Mouse (Mus musculus) megakaryocyte progenitor cell, adult 5-6 weeks (primary cell): ENCODE measurements around the gene Grpel1. TPM values are rescaled to one million over a fixed set of nuclear protein-coding genes. Genes with fewer than 3 reads are reported as not detected.

ENCODE experiments used
- ATAC-seq: replicated peaks from 2 replicates; pipeline ENCODE4 v1.8.0; 2016; ENCODE audit warnings: mild to moderate bottlenecking, moderate TSS enrichment, inconsistent platforms; ENCODE audit not compliant: poor library complexity
- total RNA-seq, 2 experiments: library from RNA; stranded (forward) in 1 of 2; stranded (reverse) in 1 of 2; fragments of 157-497, 149-512 nt in 1 of 2; fragments of 200-1000 nt in 1 of 2; gene quantifications; 2 replicates each; pipeline versions ENCODE4 v1.2.3 to v1.2.4; 2015 to 2017

Grpel1 gene
- total RNA-seq (2015) (41.3 and 43.7 TPM in 2 replicates), total RNA-seq (2017) (34.4 and 35.2 TPM in 2 replicates)

DNA sequence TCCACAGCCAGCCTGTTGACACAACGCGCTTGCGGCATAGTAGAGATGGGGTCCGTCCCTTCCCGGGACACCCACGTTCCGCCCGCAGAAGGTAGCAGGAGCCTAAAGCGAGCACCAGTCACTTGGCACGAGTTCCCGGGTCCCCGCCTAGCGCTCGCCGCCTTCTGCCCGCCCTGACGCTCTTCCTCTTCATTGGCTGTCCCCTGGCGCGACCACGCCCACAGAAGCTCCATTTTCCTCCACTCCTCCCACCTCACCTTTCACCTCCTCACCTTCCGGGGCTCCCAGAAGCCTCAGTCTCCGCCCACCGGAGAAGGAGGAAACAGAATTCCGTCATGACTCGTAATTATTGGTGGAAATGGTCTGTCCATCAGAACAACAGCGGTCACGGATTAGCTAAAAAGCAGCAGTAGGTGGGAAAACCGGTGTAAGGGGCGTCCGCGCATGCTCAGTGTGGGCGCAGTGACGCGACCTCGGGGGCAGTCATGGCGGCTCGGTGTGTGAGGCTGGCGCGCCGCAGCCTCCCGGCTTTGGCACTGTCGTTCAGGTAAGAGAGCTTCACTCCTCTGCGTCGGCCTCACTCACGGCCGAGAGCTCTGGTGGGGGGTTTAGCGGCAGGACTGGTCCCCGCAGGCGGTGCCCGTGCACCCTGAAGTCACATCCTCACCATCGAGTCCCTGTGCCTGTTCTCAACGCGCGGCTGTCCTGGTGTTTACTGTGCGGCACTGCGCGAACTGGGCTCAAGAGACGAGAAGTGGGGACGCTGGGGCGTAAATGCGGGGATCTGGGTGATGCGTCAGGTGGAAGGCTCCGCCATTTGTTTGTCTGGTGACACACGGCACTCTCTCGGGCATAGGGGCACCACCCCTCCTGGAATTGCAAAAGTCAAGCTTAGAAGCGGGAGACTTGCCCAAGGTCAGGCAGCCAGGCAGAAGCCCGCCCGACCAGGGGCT lies at the start of gene Grpel1:
Gene Grpel1 (plus strand): TSS at position 290 of the 953 bp plus-strand sequence.
- ATAC-seq = peak; percentile 93

DNA sequence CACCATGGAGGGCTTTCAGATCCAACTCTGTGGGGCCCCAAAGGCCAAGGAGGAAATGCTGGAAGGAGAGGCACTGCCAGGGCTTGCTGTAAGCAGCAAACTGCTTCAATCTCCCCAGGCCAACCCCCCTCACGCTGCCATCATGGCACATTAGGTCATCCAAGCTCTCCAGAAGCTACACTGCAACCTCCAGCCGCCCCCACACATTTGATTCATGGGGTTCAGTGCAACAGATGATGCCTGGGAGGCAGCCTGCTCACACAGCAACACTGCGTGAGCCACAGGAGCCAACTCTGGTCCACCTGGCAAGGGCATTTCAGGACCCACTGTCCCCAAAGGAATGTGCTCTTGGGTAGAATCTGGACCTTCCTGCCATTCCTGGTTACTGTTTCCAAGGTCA lies 44.9 kb upstream of the Grpel1 start:
- ATAC-seq = no peak

DNA sequence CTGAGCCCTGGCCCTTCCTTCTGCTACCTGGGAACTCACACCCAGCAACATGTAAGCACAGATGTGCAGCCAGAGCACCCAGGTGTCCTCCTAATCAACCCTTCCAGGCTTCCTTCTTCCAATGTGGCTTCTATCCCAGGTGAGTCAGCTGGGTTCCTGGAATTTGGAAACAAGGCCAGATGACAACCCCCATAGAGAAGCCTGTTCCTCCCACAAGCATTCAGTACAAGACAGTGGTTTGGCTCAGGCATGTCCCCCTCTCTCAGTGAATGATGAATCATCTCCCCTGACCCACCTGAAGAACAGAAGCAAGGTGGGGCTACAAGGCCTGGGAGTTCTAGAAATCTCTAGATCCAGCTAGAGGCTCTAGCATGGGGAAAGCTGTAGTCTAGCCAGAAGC lies 42.1 kb upstream of the Grpel1 start:
- no peak for ATAC-seq

DNA sequence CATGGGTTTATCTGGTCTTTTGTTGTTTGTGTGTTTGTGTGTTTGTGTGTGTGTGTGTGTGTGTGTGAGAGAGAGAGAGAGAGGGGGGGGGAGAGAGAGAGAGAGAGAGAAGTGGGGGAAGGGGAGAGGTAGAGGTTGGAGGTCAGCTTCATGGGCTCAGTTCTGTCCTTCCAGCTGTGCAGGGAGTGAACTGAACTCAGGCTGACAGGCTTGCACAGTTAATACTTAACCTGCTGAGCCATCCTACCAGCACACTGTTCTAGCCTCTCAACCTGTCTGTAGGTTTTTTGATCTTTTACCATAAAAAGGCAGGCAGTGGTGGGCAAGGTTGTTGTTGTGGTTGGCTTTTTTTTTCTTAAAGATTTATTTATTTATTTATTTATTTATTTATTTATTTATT lies 40.1 kb upstream of the Grpel1 start:
- ATAC-seq = no peak

DNA sequence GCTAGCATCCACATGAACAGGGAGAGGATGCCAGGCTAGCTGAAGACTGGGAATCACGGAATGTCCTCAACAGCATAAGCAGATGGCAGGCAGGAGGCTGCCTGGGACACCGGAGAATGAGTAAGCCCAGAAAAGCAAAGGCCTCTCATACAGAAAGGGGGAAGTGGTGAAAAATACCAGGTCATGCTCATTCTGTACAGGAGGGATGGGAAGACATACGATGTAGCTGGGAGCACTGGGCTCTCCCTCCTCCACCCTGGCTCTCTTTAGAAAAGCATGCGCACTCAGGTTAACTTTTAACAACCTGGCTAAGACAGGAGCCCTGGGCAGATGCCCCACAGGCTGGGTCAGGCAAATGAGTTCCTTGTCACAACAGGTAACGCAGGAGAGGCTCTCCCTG lies 38.4 kb upstream of the Grpel1 start:
- ATAC-seq = peak; percentile 23; the same call in 1 of the 2 replicates

DNA sequence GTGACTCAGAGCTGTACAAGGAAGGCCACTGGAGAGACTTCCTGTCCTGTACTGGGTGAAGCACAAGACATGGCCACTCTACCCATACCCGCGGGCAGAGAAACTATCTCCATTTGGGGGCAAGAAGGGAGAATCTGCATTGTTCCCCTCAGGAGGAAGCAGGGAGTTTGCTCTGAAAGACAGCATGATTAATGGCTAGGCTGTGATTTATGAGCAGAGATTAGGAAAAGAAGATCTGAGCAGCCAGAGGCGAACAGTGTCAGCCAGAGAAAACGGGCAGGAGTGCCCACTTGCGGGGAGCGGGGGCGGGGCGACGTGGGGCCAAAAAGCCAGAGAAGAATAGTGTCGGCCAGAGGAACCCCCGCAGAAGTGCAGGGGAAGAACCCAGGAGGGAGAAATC lies 37.0 kb upstream of the Grpel1 start:
- ATAC-seq = no peak

DNA sequence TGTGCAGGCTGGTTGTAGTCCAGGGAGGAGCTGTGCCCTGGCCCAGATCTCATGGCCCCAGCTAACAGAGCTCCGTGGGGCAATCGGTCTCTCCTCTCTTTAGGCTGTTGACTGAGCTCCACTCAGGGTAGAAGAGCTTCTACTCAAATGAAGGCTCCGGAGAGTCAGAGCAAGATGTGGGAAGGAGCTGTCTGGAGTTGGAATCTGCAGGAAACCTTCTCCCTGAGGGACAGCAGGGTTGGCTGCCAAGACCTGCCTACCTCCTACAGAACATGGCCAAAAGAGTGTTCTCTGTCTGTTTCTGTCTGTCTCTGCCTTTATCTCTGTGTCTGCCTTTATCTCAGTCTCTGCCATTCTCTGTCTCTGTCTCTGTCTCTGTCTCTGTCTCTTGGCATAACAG lies 35.2 kb upstream of the Grpel1 start:
- ATAC-seq = no peak

- ATAC-seq = no peak
Observed at GRCm38 (mm10) chr5:36431711-36432110, 33.1 kb upstream of the Grpel1 start.

GRCm38 (mm10) chr5:36434398-36434967 lies 30.3 kb upstream of the Grpel1 start:
- no peak for ATAC-seq

- no peak for ATAC-seq
Observed at GRCm38 (mm10) chr5:36436858-36437257, 27.9 kb upstream of the Grpel1 start.

DNA sequence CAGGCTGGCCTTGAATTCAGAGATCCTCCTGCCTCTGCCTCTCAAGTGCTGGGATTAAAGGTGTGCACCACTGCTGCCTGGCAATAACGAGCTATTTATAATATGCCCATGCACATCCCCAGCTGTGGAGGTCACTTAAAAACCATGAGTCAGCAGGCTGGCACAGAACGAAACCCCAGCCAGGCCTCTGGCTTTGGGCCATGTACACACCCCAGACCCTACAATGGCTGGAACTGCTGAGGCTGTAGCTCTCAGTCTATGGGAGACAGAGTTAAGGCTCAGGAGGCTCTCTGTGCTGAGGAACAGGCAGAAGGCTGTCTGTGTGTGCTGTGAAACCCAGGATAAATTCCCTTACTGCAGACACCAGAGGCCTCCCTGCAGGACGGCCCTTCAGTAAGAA lies 24.1 kb upstream of the Grpel1 start:
- ATAC-seq = no peak

GRCm38 (mm10) chr5:36444611-36445010 lies 20.2 kb upstream of the Grpel1 start:
- ATAC-seq = no peak

DNA sequence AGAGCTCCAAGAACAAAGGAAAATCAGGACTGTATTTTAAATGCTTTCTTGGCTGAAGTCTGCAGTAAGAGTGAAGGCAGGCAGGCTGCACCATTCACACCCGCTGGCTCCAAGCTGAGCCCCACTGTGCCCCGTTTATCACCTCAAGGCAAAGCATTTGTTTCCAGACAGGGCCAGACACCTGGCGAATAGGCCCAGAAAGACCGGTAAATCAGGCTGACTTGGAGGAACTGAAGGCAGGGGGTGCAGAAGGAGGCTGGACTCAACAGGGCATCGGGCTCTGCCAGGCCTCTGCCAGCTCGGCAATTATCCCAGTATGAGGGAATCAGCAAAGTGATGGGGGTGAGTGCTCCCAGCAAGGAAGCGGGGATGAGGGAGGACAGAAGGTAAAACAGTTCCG lies 19.8 kb upstream of the Grpel1 start:
- no peak for ATAC-seq

GRCm38 (mm10) chr5:36446166-36446890 lies 18.5 kb upstream of the Grpel1 start:
- no peak for ATAC-seq

DNA sequence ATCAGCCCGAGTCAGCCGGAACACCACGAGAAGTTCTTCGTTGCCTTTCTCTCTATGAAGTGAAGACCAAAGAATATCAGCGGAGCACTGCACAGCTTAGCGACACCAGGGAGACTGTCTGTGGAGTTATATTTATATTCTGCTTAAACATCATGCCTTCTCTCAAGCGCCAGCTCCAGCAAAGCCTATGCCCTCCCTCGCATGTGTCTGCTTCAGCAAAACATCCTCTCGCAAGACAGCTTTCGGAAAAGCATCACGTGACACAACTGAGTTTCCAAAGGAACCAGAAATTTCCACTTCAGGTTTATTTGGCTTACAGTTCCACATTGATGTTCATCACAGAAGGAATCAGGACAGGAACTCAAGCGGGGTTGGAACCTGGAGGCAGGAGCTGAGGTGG lies 16.9 kb upstream of the Grpel1 start:
- no peak for ATAC-seq

DNA sequence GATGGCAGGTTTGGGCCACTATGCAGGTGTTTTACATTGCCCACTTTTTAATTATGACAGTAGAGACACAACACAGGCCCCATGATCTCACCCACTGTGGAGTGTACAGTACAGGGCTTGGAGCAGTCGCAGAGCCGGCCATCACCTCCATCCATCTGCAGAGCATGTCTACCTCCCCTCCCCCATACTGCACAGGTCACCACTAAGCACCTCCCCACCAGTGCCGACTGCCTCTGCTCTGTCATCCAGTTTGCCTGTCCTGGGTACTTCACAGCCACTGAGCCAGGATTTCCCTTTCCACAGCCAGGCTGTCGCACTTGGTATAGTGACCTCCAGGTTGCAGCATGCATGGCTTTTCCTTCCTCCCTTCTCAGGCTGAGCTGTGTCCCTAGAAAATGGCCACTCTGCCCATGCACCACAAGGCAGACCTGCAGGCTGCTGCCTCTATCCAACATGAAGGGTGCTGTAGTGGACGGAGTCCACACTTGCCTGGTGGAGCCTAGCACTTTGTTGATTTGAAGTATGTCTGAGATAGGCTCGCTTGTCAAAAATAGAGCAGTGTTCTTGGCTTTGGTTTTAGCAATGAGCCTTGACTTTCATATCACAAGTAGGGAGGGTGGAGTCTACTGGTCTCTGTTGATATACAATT lies 15.0 kb upstream of the Grpel1 start:
- ATAC-seq = no peak

GRCm38 (mm10) chr5:36451119-36451518 lies 13.7 kb upstream of the Grpel1 start:
- peak; percentile 86 for ATAC-seq

DNA sequence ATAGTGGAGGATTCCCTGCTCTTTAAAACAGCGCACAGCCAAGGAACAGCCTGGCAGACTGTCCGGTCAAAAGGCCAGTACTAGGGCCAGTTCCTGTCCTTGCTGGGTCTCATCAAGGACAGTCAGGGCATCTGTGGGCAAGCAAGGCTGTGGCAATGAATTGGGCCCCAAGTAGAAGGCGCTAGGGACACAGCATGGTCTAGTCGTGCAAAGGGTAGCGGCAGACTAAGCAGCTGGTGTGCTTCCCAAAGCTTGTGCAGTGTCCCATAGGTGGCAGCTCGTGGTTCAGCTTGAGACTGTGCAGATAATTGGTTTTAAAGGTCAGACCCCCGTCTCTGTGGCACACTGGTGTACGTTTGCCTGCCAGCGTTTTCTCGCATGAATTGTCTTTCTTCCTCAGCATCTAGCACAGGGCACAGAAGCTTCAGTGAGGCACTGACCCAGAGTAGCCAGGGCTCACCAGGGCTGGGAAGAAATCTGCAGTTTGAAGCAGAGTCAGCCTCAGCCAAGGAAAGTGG lies 12.9 kb upstream of the Grpel1 start:
- no peak for ATAC-seq

- no peak for ATAC-seq
Observed at GRCm38 (mm10) chr5:36452821-36453220, 12.0 kb upstream of the Grpel1 start.

- no peak for ATAC-seq
Observed at GRCm38 (mm10) chr5:36457706-36458105, 7.1 kb upstream of the Grpel1 start.

DNA sequence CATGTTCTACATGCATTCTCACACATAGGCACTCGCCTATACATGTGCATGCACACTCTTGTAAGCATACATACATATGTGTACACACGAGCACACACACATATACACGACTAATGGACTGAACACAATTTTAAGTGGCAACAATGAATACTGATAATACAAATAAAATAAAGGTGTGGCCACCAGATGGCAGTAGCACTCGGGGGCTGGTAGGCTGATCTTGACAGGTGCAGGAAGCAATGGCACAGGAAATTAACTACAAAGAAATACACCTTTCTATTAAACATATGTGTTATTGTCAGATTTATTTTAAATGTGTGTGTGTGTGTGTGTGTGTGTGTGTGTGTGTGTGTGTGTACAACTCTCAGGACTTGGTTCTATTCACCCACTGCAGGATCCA lies 5.9 kb upstream of the Grpel1 start:
- peak; percentile 68 for ATAC-seq
